Mouse (Mus musculus) limb, embryonic 13.5 days (tissue): ENCODE measurements at regions not wholly inside any gene's neighbourhood (a gene's known extent, or its start where the extent isn't known, plus 50 kb on each side); places are given as distances from the start of the nearest gene placed in this dataset.
"Not testable (repeated sequence)": the region's sequence is repeated elsewhere in the genome, so short reads cannot be mapped to it uniquely, and the experiment has no call there.

ENCODE experiments used
- ATAC-seq: fragments of 200-750 bp; cut with Nextera tagmentation; 2 replicates; pipeline ENCODE4 v1.8.0; 2017; ENCODE audit warnings: low read depth, moderate number of reproducible peaks, moderate TSS enrichment; ENCODE audit not compliant: low FRiP score
- H3K27ac ChIP-seq: fragments of 300-500 bp; sonication (generic); 2 replicates; pipeline ENCODE4 v1.5.1; 2015; ENCODE audit warnings: inconsistent platforms, mild to moderate bottlenecking, moderate library complexity
- H3K27me3 ChIP-seq: fragments of 300-500 bp; sonication (generic); 2 replicates; pipeline ENCODE4 v1.6.1; 2015; ENCODE audit warnings: mild to moderate bottlenecking, inconsistent platforms
- H3K36me3 ChIP-seq: fragments of 300-500 bp; sonication (generic); 2 replicates; pipeline ENCODE4 v1.6.1; 2015; ENCODE audit warnings: inconsistent platforms, mild to moderate bottlenecking, moderate library complexity
- H3K4me1 ChIP-seq: fragments of 300-500 bp; sonication (generic); 2 replicates; pipeline ENCODE4 v1.6.1; 2015; ENCODE audit warnings: inconsistent platforms
- H3K4me2 ChIP-seq: fragments of 300-500 bp; sonication (generic); replicated peaks from 2 replicates; pipeline ENCODE4 v1.6.1; 2015; ENCODE audit warnings: inconsistent platforms, mild to moderate bottlenecking, moderate library complexity
- H3K4me3 ChIP-seq: fragments of 300-500 bp; sonication (generic); 2 replicates; pipeline ENCODE4 v1.5.1; 2015; ENCODE audit warnings: moderate library complexity, mild to moderate bottlenecking, inconsistent platforms
- H3K9ac ChIP-seq: fragments of 300-500 bp; sonication (generic); 2 replicates; pipeline ENCODE4 v1.6.1; 2015; ENCODE audit warnings: mild to moderate bottlenecking, inconsistent platforms
- H3K9me3 ChIP-seq: fragments of 300-500 bp; sonication (generic); 2 replicates; pipeline ENCODE4 v1.6.1; 2016; ENCODE audit warnings: inconsistent platforms
- WGBS: fragments of 180-500 bp; shearing (Covaris S2); methylation state at CpG from one replicate; pipeline ENCODE4 v1.1.7; 2015; 5-methylcytosine and 5-hydroxymethylcytosine counted together

DNA sequence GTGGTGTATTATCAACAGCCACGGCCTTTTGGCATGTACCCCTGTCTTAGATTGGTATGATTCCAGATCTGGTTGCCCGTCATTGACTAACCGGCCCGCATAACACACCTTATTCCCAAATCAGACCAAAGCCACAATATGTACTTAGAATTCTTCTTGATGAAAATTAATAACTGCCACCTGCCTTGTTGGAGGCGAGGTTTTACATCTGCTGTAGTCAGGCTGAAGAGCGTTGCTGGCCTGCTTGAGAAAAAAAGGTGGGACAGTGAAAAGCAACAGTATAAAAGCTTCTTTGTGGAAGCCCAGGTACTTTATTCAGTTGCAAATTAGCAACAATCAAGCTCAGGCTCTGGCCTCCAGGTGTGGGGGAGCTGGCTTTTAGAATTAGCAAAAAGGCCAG, 223.6 kb upstream of the Car8 start:
- peaks cover 15% of the 10 kb centered on the region for H3K9me3 ChIP-seq
- not testable (repeated sequence) for H3K4me1 ChIP-seq, H3K4me3 ChIP-seq, ATAC-seq, H3K36me3 ChIP-seq, H3K27me3 ChIP-seq, H3K9ac ChIP-seq, H3K27ac ChIP-seq, H3K4me2 ChIP-seq
- WGBS = 90% methylated on average over 6 of the region's 6 CpGs

DNA sequence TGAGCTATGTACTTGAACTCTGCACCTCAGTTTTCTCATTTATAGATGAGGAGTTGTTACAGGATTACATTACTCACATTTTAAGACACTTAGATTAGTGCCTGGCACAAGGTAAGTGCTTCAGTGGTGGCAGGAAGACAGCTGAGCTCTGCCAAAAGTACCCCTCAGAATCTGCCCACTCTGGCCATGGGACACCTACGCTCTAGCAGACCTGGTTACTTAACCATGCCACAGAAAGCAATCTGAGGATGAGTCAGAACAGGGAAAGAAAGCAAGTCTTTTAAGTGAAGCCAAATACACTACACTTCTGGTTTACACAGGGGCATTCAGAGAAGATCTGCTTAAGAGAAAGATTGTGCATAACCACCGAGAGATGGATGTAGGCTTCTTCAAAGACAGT, 215.5 kb upstream of the Car8 start:
- no peak overlapping the region for H3K9ac ChIP-seq
- no peaks in the 10 kb centered on the region for H3K27me3 ChIP-seq
- no peaks in the 10 kb centered on the region for H3K36me3 ChIP-seq
- no peak overlapping the region for H3K4me3 ChIP-seq
- no peak overlapping the region for H3K4me2 ChIP-seq
- no peaks in the 10 kb centered on the region for H3K4me1 ChIP-seq
- H3K9me3 ChIP-seq = no peaks in the 10 kb centered on the region
- no peak for ATAC-seq
- H3K27ac ChIP-seq = no peak overlapping the region
- WGBS = 82% methylated on average over 2 of the region's 2 CpGs

- H3K36me3 ChIP-seq = no peaks in the 10 kb centered on the region
- H3K27me3 ChIP-seq = no peaks in the 10 kb centered on the region
- H3K27ac ChIP-seq = no peak overlapping the region
- no peak overlapping the region for H3K4me3 ChIP-seq
- no peak overlapping the region for H3K4me2 ChIP-seq
- no peaks in the 10 kb centered on the region for H3K4me1 ChIP-seq
- ATAC-seq = no peak
- 0 out of 2 replicates have a peak, but pooled peaks cover 4% of the 10 kb centered on the region for H3K9me3 ChIP-seq
- 40% methylated on average over 2 of the region's 2 CpGs for WGBS
- H3K9ac ChIP-seq = no peak overlapping the region
These were observed 193.6 kb upstream of the Car8 start for GRCm38 (mm10) chr4:8432393-8432792.

DNA sequence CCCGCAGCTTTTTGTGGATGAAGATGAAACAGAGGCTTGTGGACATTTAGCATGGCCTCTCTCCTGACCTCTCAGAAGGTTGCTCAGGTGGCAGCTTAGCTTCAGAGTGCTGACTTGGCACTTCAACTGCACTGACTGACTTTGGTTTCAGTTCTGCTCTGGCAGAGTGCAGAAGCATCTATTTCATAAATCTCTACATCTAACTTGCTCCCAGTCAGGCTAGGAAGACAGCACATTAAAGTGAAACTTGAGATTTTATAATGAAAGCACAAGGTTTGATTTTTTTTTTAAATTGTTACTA, 192.1 kb upstream of the Car8 start:
- Histone ChIP-seq H3K4me1 (no peaks in the 10 kb centered on the region), H3K27ac (no peak overlapping the region), H3K9me3 (no peaks in the 10 kb centered on the region), H3K4me3 (no peak overlapping the region), H3K9ac (no peak overlapping the region), H3K36me3 (no peaks in the 10 kb centered on the region), H3K27me3 (no peaks in the 10 kb centered on the region), H3K4me2 (no peak overlapping the region)
- ATAC-seq = no peak
- WGBS = 30% methylated on average over 1 of the region's 1 CpGs

GRCm38 (mm10) chr4:8430269-8431031, 191.6 kb upstream of the Car8 start:
- H3K9ac ChIP-seq = no peak overlapping the region
- H3K27me3 ChIP-seq = no peaks in the 10 kb centered on the region
- no peaks in the 10 kb centered on the region for H3K36me3 ChIP-seq
- H3K27ac ChIP-seq = no peak overlapping the region
- WGBS = 79% methylated on average over 4 of the region's 4 CpGs
- no peak overlapping the region for H3K4me3 ChIP-seq
- no peak overlapping the region for H3K4me2 ChIP-seq
- no peaks in the 10 kb centered on the region for H3K9me3 ChIP-seq
- H3K4me1 ChIP-seq = no peaks in the 10 kb centered on the region
- ATAC-seq = no peak

GRCm38 (mm10) chr4:8429771-8430170, 190.9 kb upstream of the Car8 start:
- no peak overlapping the region for H3K4me2 ChIP-seq
- ATAC-seq = no peak
- no peak overlapping the region for H3K27ac ChIP-seq
- no peak overlapping the region for H3K4me3 ChIP-seq
- H3K27me3 ChIP-seq = no peaks in the 10 kb centered on the region
- 58% methylated on average over 5 of the region's 5 CpGs for WGBS
- no peaks in the 10 kb centered on the region for H3K4me1 ChIP-seq
- H3K36me3 ChIP-seq = no peaks in the 10 kb centered on the region
- H3K9me3 ChIP-seq = no peaks in the 10 kb centered on the region
- no peak overlapping the region for H3K9ac ChIP-seq

DNA sequence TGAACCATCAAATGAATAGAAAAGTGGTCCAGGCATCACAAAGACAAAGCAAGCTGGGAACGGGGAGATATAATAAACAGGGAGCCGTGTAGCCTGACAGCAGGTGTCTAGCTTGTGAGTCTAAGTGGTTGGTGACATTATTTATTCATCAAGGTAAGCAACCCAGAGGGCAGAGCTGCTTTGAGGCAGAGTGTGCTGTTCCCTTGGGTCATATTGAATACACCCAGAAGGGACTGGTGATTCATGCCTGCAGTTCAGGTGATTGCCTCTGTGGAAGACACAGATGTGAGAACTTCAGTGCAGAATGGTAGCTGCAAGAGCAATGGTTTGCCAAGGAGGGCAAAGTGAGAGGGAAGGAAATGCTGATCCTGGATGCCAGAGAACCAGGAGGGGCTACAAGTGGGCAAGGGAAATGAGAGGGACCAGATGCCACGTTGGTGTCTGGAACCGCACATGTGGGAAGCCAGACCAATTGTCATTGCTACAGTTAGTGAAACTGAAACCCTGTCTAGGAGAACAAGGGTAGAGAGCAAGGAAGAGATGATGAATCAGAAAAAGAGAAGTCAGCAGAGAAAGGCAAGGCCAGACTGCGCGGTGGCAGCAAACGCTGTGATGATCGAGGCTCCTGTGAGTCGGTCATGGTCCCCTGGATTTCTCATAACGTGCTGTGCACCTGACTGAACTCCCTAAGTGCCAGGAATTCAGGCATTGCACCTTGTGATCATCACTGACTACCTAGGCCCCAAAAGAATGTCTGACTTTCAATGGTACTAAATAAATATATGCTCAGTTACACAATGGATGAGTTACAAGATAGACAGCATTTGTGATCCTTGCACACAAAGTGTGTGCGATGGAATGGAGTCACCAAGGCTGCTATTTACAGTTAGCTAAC, 190.0 kb upstream of the Car8 start:
- Histone ChIP-seq H3K9me3 (no peaks in the 10 kb centered on the region), H3K27me3 (no peaks in the 10 kb centered on the region), H3K4me3 (no peak overlapping the region), H3K4me2 (no peak overlapping the region), H3K9ac (no peak overlapping the region), H3K36me3 (no peaks in the 10 kb centered on the region), H3K4me1 (peaks cover 3% of the 10 kb centered on the region; the same call in 1 of the 2 replicates), H3K27ac (no peak overlapping the region)
- no peak for ATAC-seq
- 85% methylated on average over 11 of the region's 11 CpGs for WGBS

DNA sequence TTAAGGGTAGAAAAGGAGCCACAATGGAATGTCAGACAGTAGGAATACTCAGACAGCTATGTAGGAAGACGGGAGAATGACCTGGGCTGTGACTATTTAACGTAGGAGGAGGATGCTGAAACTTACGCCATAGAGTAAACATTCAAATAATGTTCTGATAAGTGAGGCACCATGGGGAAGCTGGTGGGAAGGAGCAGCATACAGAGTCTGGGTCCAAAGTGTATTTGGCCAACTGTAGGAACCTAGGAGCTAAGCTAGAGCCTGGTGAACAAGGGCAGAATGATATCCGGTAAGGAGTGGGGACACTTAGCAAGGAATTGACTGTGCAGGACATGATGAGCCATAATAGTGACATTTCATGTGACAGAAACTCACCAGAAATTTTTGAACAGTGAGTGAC, 189.0 kb upstream of the Car8 start:
- no peak overlapping the region for H3K4me3 ChIP-seq
- H3K27ac ChIP-seq = no peak overlapping the region
- peaks cover 10% of the 10 kb centered on the region; the same call in 1 of the 2 replicates for H3K4me1 ChIP-seq
- no peak for ATAC-seq
- no peaks in the 10 kb centered on the region for H3K36me3 ChIP-seq
- no peak overlapping the region for H3K9ac ChIP-seq
- 77% methylated on average over 4 of the region's 4 CpGs for WGBS
- no peaks in the 10 kb centered on the region for H3K27me3 ChIP-seq
- no peak overlapping the region for H3K4me2 ChIP-seq
- H3K9me3 ChIP-seq = no peaks in the 10 kb centered on the region

DNA sequence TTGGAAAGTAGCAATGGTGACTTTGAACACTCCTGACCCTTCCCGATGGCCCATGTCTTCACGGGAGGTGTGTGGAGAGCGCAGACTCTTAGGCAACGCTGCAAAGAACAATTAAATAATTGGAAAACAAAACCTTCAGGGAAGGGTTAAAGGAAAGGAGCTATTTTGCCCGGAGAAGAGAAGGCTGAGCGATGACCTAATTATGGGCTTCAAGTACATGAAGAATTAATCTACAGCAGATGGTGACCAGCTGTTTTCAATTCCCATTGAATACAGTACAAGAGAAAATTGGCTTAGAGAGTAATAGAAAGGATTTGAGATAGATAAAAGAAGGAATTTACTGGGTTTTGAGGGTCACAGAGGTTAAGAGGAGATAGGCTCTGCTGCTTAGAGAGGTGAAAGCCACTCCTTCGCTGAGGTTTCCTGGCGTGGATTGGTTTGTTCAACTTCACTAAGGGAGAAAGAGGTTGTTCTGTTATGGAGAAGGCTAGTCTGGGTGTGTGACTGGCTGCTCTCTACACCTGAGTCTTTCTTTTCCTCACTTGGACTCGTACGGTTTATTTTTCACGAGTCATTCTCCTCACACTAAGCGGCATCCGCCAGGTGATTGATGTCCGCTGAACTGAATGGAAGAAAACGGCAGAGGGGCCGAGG, 184.7 kb upstream of the Car8 start:
- peak overlapping the region; percentile 35 for H3K4me2 ChIP-seq
- H3K9me3 ChIP-seq = no peaks in the 10 kb centered on the region
- no peaks in the 10 kb centered on the region for H3K36me3 ChIP-seq
- H3K4me1 ChIP-seq = peaks cover 10% of the 10 kb centered on the region; the same call in 1 of the 2 replicates
- no peak overlapping the region for H3K27ac ChIP-seq
- H3K27me3 ChIP-seq = no peaks in the 10 kb centered on the region
- WGBS = 19% methylated on average over 16 of the region's 16 CpGs
- peak; percentile 51; the same call in 1 of the 2 replicates for ATAC-seq
- no peak overlapping the region for H3K9ac ChIP-seq
- no peak overlapping the region for H3K4me3 ChIP-seq

- Histone ChIP-seq H3K4me3 (no peak overlapping the region), H3K4me1 (peaks cover 10% of the 10 kb centered on the region; the same call in 1 of the 2 replicates), H3K9ac (no peak overlapping the region), H3K27me3 (no peaks in the 10 kb centered on the region), H3K36me3 (no peaks in the 10 kb centered on the region), H3K4me2 (no peak overlapping the region), H3K27ac (no peak overlapping the region), H3K9me3 (no peaks in the 10 kb centered on the region)
- 84% methylated on average over 6 of the region's 6 CpGs for WGBS
- no peak for ATAC-seq
These were observed 182.4 kb upstream of the Car8 start for GRCm38 (mm10) chr4:8421285-8421684.

- no peak for ATAC-seq
- no peaks in the 10 kb centered on the region for H3K9me3 ChIP-seq
- H3K27me3 ChIP-seq = no peaks in the 10 kb centered on the region
- no peak overlapping the region for H3K4me3 ChIP-seq
- H3K9ac ChIP-seq = no peak overlapping the region
- H3K4me1 ChIP-seq = peaks cover 3% of the 10 kb centered on the region; the same call in 1 of the 2 replicates
- WGBS = 33% methylated on average over 1 of the region's 1 CpGs
- no peak overlapping the region for H3K4me2 ChIP-seq
- no peaks in the 10 kb centered on the region for H3K36me3 ChIP-seq
- H3K27ac ChIP-seq = no peak overlapping the region
These were observed 179.7 kb upstream of the Car8 start for GRCm38 (mm10) chr4:8418374-8419031.

- 34% methylated on average over 5 of the region's 5 CpGs for WGBS
- ATAC-seq = no peak
- Histone ChIP-seq H3K4me3 (no peak overlapping the region), H3K27me3 (no peaks in the 10 kb centered on the region), H3K36me3 (no peaks in the 10 kb centered on the region), H3K4me1 (no peaks in the 10 kb centered on the region), H3K4me2 (no peak overlapping the region), H3K9me3 (no peaks in the 10 kb centered on the region), H3K9ac (no peak overlapping the region), H3K27ac (no peak overlapping the region)
These were observed 179.0 kb upstream of the Car8 start for GRCm38 (mm10) chr4:8417821-8418220.
